Mouse (Mus musculus) hindbrain, embryonic 16.5 days (tissue): ENCODE data around the gene Ano1. TPM values are rescaled to one million over a fixed set of nuclear protein-coding genes. Genes with fewer than 3 reads are reported as not detected.

Experiments
- ATAC-seq: fragments of 200-750 bp; cut with Nextera tagmentation; 2 replicates; pipeline ENCODE4 v1.8.0; 2017; ENCODE audit warnings: moderate TSS enrichment, moderate library complexity
- H3K27ac ChIP-seq: fragments of 300-500 bp; sonication (generic); 2 replicates; pipeline ENCODE4 v1.5.1; 2014; ENCODE audit warnings: low read depth, mild to moderate bottlenecking, control low read depth, low read length, moderate library complexity
- H3K27me3 ChIP-seq: fragments of 300-500 bp; sonication (generic); replicated peaks from 2 replicates; pipeline ENCODE4 v1.6.1; 2014; ENCODE audit warnings: low read length; ENCODE audit not compliant: control insufficient read depth, insufficient read depth
- H3K36me3 ChIP-seq: fragments of 300-500 bp; sonication (generic); 2 replicates; pipeline ENCODE4 v1.6.1; 2014; ENCODE audit warnings: mild to moderate bottlenecking, low read length, moderate library complexity, mixed read lengths; ENCODE audit not compliant: control insufficient read depth, insufficient read depth
- H3K4me1 ChIP-seq: fragments of 300-500 bp; sonication (generic); 2 replicates; pipeline ENCODE4 v1.6.1; 2014; ENCODE audit warnings: low read depth, low read length; ENCODE audit not compliant: control insufficient read depth, insufficient read depth
- H3K4me2 ChIP-seq: fragments of 300-500 bp; sonication (generic); 2 replicates; pipeline ENCODE4 v1.6.1; 2014; ENCODE audit warnings: mild to moderate bottlenecking, low read length, control low read depth, moderate library complexity
- H3K4me3 ChIP-seq: fragments of 300-500 bp; sonication (generic); 2 replicates; pipeline ENCODE4 v1.5.1; 2014; ENCODE audit warnings: mild to moderate bottlenecking, low read length, control low read depth, moderate library complexity
- H3K9ac ChIP-seq: fragments of 300-500 bp; sonication (generic); 2 replicates; pipeline ENCODE4 v1.6.1; 2014; ENCODE audit warnings: low read depth, mild to moderate bottlenecking, control low read depth, low read length, moderate library complexity
- H3K9me3 ChIP-seq: fragments of 300-500 bp; sonication (generic); 2 replicates; pipeline ENCODE4 v1.6.1; 2014; ENCODE audit warnings: mild to moderate bottlenecking, low read length, moderate library complexity; ENCODE audit not compliant: control insufficient read depth
- WGBS: fragments of 180-500 bp; shearing (Covaris S2); extraction: QIAGEN DNeasy Blood & Tissue Kit; methylation state at CpG from one replicate; pipeline ENCODE4 v1.1.7; 2014; 5-methylcytosine and 5-hydroxymethylcytosine counted together
- polyA plus RNA-seq: library from polyadenylated mRNA; unstranded; fragments of >200 nt; fragmentation: Nextera tagmentation; extraction: Ambion mirVana; gene quantifications from 2 replicates; pipeline ENCODE4 v1.2.1, GENCODE M21; 2015

Gene Ano1
- polyA plus RNA-seq, 1 experiment from 2014 or later = 5.2 TPM

DNA sequence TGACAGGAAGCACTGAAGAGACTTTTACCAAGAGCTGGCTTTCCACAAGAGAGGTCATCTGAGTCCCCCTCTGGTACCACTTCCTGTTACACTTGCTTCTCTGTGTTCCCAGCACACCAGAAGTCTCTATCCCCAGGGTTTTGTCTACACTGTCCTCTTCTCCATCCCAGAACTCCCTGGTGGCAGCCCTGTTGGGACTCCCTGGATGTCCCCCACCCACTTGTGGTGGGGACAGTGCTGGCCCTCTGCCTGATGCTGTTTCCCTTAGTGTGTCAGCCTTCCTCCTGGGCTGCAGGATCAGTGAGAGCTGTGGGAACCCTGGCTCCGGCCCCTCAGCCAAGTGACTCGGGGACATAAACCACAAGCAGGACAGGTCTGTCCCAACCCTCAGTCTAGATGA, 22.5 kb upstream of the Ano1 start:
- Histone ChIP-seq H3K4me2 (no peak overlapping the region), H3K27me3 (no peaks in the 10 kb centered on the region), H3K36me3 (no peaks in the 10 kb centered on the region), H3K9me3 (no peaks in the 10 kb centered on the region), H3K9ac (no peak overlapping the region), H3K27ac (no peak overlapping the region), H3K4me3 (no peak overlapping the region), H3K4me1 (no peaks in the 10 kb centered on the region)
- no peak for ATAC-seq
- WGBS = 76% methylated on average over 2 of the region's 2 CpGs

DNA sequence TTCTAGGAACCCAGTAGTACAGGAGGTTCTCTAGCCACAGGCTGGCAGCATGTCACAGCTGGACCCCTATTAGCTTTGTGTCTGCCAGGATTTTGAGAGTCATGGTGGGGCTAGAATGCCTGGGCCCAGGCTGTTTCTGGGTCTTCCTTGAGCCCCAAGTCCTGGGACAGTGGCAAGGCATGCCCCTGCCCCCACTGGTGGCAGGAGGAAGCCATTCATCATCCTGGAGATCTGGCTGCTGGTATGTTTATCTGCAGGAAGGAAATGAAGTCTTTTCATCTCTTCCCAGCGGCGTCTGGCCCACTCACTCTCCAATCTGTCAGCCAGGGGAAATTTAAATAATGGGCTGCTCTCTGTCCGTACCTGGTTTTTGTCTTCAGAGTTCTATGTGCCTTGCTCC, 18.3 kb upstream of the Ano1 start:
- ATAC-seq = no peak
- no peaks in the 10 kb centered on the region for H3K27me3 ChIP-seq
- 36% methylated on average over 3 of the region's 3 CpGs for WGBS
- H3K4me1 ChIP-seq = no peaks in the 10 kb centered on the region
- H3K36me3 ChIP-seq = no peaks in the 10 kb centered on the region
- no peak overlapping the region for H3K27ac ChIP-seq
- H3K4me2 ChIP-seq = no peak overlapping the region
- no peak overlapping the region for H3K9ac ChIP-seq
- H3K9me3 ChIP-seq = no peaks in the 10 kb centered on the region
- no peak overlapping the region for H3K4me3 ChIP-seq

DNA sequence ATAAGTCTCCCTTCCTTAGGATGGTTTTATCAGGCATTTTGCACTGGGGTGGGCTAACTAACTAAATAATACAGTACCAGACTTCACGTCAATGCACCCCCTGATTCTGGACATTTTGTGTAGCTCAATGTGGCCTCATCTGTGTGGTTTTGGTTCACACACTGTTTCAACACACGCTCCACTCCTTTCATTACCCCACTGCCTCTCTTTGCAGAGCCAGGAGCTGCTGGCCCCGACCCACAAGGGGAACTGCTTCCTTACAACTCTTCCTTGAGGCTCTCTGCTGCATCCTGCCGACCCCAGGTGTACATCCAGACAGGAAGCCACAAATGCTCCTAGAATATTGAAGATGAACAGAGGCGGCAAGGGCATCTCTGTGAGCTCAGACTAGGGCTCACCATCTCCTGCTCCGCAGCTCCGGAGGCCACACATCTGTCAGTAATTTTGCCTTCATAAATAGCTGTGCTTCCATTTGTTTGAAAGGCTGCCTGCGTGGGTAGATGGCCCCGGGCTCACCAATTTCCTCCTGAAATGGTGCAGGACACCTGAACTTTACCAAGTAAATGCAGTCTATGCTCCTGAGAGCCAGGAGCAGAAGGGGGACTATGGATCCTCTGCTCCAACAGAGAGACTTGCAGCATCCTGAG, 17.8 kb upstream of the Ano1 start:
- Histone ChIP-seq H3K4me3 (no peak overlapping the region), H3K27ac (no peak overlapping the region), H3K9me3 (no peaks in the 10 kb centered on the region), H3K9ac (no peak overlapping the region), H3K4me1 (no peaks in the 10 kb centered on the region; the same call in 1 of the 2 replicates), H3K27me3 (no peaks in the 10 kb centered on the region), H3K36me3 (no peaks in the 10 kb centered on the region), H3K4me2 (no peak overlapping the region)
- ATAC-seq = no peak
- 76% methylated on average over 9 of the region's 9 CpGs for WGBS

DNA sequence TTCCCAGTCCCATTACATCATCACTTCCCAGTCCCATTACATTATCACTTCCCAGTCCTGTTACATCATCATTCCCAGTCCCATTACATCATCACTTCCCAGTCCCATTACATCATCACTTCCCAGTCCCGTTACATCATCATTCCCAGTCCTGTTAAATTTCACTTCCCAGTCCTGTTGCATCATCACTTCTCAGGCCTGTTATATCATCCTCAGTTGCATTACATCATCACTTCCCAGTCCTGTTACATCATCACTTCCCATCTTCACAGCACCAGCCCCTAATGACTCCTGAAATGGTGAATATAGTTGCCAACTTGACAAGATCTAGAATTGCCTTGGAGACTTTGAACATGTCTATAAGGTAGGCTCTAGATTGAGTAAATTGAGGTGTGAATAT, 17.1 kb upstream of the Ano1 start:
- ATAC-seq = no peak
- Histone ChIP-seq H3K4me1 (no peaks in the 10 kb centered on the region; the same call in 1 of the 2 replicates), H3K27me3 (no peaks in the 10 kb centered on the region), H3K4me2 (no peak overlapping the region), H3K9me3 (no peaks in the 10 kb centered on the region), H3K27ac (no peak overlapping the region), H3K9ac (no peak overlapping the region), H3K4me3 (no peak overlapping the region), H3K36me3 (no peaks in the 10 kb centered on the region)
- 100% methylated on average over 1 of the region's 1 CpGs for WGBS

DNA sequence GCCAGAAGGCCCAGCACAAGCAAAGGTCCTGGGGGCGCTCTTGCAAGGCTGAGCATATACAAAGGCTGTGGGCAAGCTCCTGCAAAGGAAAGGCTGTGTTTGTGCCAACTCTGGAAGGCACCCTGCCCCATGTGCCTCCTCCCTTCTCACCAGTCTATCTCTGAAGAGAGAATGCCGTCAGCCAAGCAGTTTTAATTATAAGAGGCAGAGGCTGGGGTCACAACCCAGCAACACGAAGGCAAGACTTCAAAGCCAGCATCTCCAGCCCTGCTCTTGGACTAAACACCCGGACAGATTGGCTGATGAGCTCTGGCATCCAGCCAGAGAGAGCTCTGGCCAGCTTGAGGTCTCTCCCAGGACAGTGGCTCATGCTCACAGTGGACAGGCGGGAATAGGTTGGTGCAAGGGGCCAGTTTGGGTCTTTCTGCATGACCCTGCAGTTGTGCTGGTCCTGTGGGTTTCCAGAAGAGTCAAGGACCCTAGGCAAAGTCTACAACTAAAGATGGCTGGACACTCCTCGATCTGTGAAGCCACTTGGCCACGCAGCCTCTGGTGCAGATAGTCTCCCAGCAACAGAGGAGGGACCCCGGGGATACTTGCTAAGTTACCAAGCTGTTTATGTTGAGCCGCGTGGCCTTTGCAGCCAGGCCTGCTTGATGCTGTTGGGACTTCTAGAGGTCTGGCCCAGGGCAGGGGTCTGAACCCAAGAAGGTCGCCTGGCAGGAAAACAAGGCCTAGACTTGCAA, 12.9 kb upstream of the Ano1 start:
- no peaks in the 10 kb centered on the region for H3K27me3 ChIP-seq
- peak overlapping the region; percentile 8; the same call in 1 of the 2 replicates for H3K27ac ChIP-seq
- no peaks in the 10 kb centered on the region for H3K36me3 ChIP-seq
- no peak overlapping the region for H3K4me2 ChIP-seq
- H3K9me3 ChIP-seq = no peaks in the 10 kb centered on the region
- no peak overlapping the region for H3K9ac ChIP-seq
- H3K4me3 ChIP-seq = no peak overlapping the region
- peaks cover 3% of the 10 kb centered on the region; the same call in 1 of the 2 replicates for H3K4me1 ChIP-seq
- ATAC-seq = peak; percentile 63
- 63% methylated on average over 11 of the region's 11 CpGs for WGBS

DNA sequence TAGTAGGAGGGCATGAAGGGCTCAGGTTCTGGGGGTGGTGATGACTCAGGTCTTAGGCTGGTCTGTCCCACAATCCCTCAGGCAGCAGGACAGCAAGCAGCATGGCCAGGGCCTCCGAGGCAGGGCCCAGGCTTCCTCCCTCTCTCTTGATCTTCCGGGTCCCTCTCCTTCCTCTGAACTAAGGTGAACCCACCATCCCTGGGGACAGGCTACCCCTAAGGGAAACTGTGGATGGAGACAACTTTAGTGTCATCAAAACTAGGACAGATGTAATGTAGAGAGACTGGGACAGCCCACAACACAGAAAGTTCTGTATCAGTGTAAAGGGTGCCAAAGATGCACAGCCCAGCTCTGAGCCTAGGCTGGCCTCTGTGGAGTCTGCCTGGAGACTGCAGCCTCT, 12.2 kb upstream of the Ano1 start:
- H3K4me1 ChIP-seq = peaks cover 4% of the 10 kb centered on the region; the same call in 1 of the 2 replicates
- no peaks in the 10 kb centered on the region for H3K27me3 ChIP-seq
- 87% methylated on average over 2 of the region's 2 CpGs for WGBS
- no peak overlapping the region for H3K4me2 ChIP-seq
- no peak overlapping the region for H3K9ac ChIP-seq
- H3K27ac ChIP-seq = no peak overlapping the region
- H3K4me3 ChIP-seq = no peak overlapping the region
- peak; percentile 31; the same call in 1 of the 2 replicates for ATAC-seq
- H3K36me3 ChIP-seq = no peaks in the 10 kb centered on the region
- no peaks in the 10 kb centered on the region for H3K9me3 ChIP-seq

DNA sequence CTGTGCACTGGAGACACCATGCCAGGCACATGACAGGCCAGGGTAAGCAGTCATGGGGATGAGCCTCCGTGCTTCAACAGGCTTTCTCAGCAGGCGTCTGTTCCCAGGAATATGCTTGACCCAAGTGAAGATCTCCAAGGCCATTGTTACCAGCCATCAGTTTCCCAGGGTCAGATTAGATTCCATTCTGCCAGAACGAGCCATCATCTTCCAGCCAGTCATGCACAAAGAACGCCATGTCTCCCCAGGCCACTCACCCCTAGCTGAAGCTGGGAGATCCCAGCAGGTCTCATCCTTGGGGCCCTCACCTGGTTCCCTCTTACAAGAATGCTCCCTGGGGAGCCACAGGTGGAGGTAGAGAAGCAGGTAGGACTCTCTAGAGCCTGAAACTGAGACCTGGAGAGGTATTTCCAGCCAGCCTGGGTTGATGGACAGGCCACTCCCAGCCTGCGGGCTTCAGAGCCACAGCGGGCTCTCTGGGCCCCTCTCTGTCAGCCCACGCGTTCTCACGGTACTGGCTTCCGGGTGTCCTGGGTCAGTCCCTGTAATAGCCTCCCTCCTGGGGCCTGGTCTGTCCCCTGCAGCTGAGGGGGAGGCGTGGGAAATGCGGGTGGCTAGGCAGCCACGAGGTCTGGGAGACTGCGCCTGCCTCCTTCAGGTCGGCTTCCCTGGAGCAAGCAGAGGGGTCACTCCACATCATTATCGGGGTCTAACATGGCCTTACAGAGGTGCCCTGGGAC, 10.9 kb upstream of the Ano1 start:
- ATAC-seq = no peak
- Histone ChIP-seq H3K4me1 (peaks cover 4% of the 10 kb centered on the region; the same call in 1 of the 2 replicates), H3K27ac (no peak overlapping the region), H3K9me3 (no peaks in the 10 kb centered on the region), H3K4me3 (no peak overlapping the region), H3K4me2 (no peak overlapping the region), H3K36me3 (no peaks in the 10 kb centered on the region), H3K9ac (no peak overlapping the region), H3K27me3 (no peaks in the 10 kb centered on the region)
- 66% methylated on average over 16 of the region's 16 CpGs for WGBS

DNA sequence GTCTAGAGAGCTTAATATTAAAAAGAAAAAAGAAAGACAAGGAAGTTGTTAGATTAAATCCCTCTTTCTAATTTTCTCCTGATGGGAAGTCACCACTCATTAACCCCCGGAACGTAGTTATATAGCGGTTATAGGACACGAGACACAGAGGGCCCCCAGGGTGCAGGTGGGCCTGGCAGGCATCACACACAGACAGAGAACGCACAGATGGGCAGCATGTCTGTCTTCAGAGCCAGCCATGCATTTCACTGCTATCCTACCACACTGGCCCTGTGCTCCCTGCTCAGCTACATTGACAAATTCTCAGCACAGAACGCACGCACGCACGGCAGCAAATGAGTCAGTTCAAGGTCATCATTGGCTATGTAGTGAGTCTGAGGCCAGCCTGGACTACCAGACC, 8.5 kb upstream of the Ano1 start:
- Histone ChIP-seq H3K4me1 (peaks cover 4% of the 10 kb centered on the region; the same call in 1 of the 2 replicates), H3K27ac (peak overlapping the region; percentile 32; the same call in 1 of the 2 replicates), H3K4me2 (no peak overlapping the region), H3K27me3 (no peaks in the 10 kb centered on the region), H3K9ac (no peak overlapping the region), H3K36me3 (no peaks in the 10 kb centered on the region), H3K4me3 (no peak overlapping the region), H3K9me3 (no peaks in the 10 kb centered on the region)
- ATAC-seq = peak; percentile 60; the same call in 1 of the 2 replicates
- 46% methylated on average over 9 of the region's 9 CpGs for WGBS

DNA sequence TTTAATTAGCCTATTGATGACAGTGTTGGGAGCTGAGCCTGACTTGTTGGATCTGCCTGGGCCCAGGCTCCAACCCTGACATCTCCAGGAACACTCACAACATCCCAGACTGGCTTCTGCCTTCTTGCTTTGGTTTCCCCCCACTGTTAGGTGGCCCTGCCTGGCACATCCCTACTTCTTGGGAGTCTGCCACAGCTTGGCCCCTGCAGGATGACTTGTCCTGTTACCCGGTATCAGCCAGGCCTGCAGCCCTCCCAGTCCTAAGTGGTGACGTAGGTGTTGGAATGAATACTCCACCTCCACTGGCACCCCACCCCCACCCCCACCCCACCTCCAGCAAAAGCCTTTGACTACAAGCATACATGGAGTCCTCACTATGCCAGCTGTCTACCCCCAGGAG, 7.7 kb upstream of the Ano1 start:
- Histone ChIP-seq H3K4me1 (peaks cover 4% of the 10 kb centered on the region; the same call in 1 of the 2 replicates), H3K9me3 (no peaks in the 10 kb centered on the region), H3K4me2 (no peak overlapping the region), H3K4me3 (no peak overlapping the region), H3K36me3 (no peaks in the 10 kb centered on the region), H3K9ac (no peak overlapping the region), H3K27ac (no peak overlapping the region), H3K27me3 (no peaks in the 10 kb centered on the region)
- WGBS = 64% methylated on average over 2 of the region's 2 CpGs
- 0 out of 2 replicates have a peak, but pooled peaks have one; percentile 27 for ATAC-seq
